Mouse (Mus musculus): Measurements from ENCODE around the gene Rpl19. TPM values are rescaled to one million over a fixed set of nuclear protein-coding genes. Genes with fewer than 3 reads are reported as not detected.
A peak's percentile ranks its signal among the peaks of the same experiment; 100 is the strongest.

Gene Rpl19
- polyA plus RNA-seq, 1 experiment from 2014 or later = 676 TPM

GRCm38 (mm10) chr11:98045596-98045995, 19.1 kb downstream of the Rpl19 start:
- H3K9ac ChIP-seq = no peak overlapping the region
- H3K36me3 ChIP-seq = no peaks in the 10 kb centered on the region
- H3K27ac ChIP-seq (replicated peaks) = no peak overlapping the region
- no peak for ATAC-seq (ENCODE audit: extremely low read depth, insufficient number of reproducible peaks, low FRiP score, low TSS enrichment)
- 59% methylated on average over 4 of the region's 4 CpGs for WGBS
- no peaks in the 10 kb centered on the region for H3K9me3 ChIP-seq
- no peak overlapping the region for H3K4me3 ChIP-seq
- H3K4me1 ChIP-seq = peaks cover 12% of the 10 kb centered on the region
- H3K4me2 ChIP-seq = no peak overlapping the region
- H3K27me3 ChIP-seq (replicated peaks) = peaks cover 33% of the 10 kb centered on the region

DNA sequence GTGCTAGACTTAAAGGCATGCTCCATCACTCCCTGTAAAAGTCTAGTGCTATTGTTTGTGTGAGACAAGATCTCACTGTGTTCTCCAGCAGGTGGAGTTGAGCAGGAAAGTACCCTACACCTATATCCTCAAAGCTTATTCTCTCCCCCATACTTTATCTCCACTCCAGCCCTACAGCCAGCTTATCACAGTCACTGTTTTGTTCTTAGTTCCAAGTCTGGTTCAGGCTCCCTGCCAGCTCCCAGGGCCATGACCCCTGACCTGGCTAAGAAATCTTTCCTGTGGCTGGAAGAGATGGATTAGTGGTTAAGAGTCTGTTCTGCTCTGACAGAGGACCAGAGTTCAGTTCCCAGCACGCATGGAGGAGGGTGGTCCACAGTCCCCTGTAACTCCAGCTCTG, 20.0 kb downstream of the Rpl19 start:
- Histone ChIP-seq H3K9ac (no peak overlapping the region), H3K27me3 (replicated peaks) (peaks cover 42% of the 10 kb centered on the region), H3K27ac (replicated peaks) (no peak overlapping the region), H3K4me2 (no peak overlapping the region), H3K4me1 (peaks cover 20% of the 10 kb centered on the region), H3K4me3 (no peak overlapping the region), H3K36me3 (no peaks in the 10 kb centered on the region), H3K9me3 (no peaks in the 10 kb centered on the region)
- 57% methylated on average over 1 of the region's 1 CpGs for WGBS
- ATAC-seq (ENCODE audit: extremely low read depth, insufficient number of reproducible peaks, low FRiP score, low TSS enrichment) = no peak

DNA sequence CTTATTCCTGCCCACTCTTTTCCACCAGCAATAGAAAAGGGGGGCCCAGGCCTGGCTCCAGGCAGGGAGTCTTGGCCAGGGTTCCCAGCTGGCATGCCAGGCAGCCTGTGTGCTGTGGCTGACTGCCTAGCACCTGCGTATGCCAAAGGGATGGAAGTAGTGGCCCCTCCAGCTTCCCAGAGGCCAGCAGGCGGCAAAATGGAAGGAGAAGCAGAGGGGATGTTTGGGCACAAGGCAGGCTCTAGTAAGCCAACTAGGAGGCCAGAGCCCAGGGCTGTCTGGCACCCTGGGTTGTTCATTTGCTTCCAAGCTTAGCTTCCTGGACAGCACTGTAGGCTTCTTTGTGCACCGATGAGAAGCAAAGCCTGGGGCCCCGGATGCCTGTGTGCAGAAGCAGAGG, 21.2 kb downstream of the Rpl19 start:
- no peaks in the 10 kb centered on the region for H3K9me3 ChIP-seq
- 76% methylated on average over 4 of the region's 4 CpGs for WGBS
- H3K27ac ChIP-seq (replicated peaks) = no peak overlapping the region
- peaks cover 55% of the 10 kb centered on the region for H3K27me3 ChIP-seq (replicated peaks)
- H3K9ac ChIP-seq = no peak overlapping the region
- no peak overlapping the region for H3K4me3 ChIP-seq
- H3K4me1 ChIP-seq = peaks cover 33% of the 10 kb centered on the region
- no peak overlapping the region for H3K4me2 ChIP-seq
- ATAC-seq (ENCODE audit: extremely low read depth, insufficient number of reproducible peaks, low FRiP score, low TSS enrichment) = no peak
- no peaks in the 10 kb centered on the region for H3K36me3 ChIP-seq

DNA sequence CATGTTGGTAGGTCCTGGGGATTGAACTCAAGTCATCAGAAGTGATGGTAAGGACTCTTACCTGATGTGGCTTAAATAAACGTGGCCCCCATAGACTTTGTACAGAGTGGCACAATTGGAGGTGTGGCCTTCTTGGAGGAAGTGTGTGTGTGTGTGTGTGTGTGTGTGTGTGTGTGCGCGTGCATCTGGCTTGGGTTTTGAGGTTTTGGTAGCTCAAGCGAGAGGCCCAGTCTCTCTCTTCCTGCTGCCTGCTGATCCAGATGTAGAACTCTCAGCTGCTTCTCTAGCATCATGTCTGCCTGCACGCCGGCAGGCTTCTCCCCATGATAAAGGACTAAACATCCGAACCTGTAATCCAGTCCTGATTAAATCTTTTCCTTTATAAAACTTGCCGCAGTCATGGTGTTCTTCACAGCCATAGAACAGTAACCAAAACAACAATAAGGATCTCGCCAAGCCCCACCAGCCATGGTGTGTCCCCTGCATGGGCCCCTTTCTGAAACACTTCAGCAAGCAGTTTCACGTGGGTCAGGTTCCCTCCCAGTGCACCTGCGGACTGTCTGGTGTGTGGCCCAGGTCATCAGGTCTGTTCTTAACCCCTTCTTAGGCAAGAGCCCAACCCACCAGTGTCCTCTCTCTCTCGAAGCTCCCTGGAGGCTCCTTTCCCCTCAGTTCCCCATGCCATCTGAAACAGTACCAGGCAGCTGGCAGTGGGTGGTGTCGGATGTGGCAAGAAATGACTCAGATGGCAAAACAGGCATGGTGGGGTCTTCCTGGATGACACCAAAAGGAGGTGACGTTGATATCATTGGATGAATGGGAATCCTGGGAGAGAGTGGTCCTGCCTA, 23.4 kb downstream of the Rpl19 start:
- no peak for ATAC-seq (ENCODE audit: extremely low read depth, insufficient number of reproducible peaks, low FRiP score, low TSS enrichment)
- no peak overlapping the region for H3K27ac ChIP-seq (replicated peaks)
- H3K27me3 ChIP-seq (replicated peaks) = peaks cover 73% of the 10 kb centered on the region
- no peaks in the 10 kb centered on the region for H3K36me3 ChIP-seq
- no peak overlapping the region for H3K9ac ChIP-seq
- H3K9me3 ChIP-seq = no peaks in the 10 kb centered on the region
- 71% methylated on average over 14 of the region's 14 CpGs for WGBS
- H3K4me2 ChIP-seq = no peak overlapping the region
- peaks cover 33% of the 10 kb centered on the region for H3K4me1 ChIP-seq
- H3K4me3 ChIP-seq = no peak overlapping the region

GRCm38 (mm10) chr11:98050520-98050815, 24.0 kb downstream of the Rpl19 start:
- H3K4me1 ChIP-seq = peaks cover 33% of the 10 kb centered on the region
- no peaks in the 10 kb centered on the region for H3K9me3 ChIP-seq
- no peak overlapping the region for H3K9ac ChIP-seq
- H3K4me3 ChIP-seq = no peak overlapping the region
- no peak overlapping the region for H3K4me2 ChIP-seq
- H3K36me3 ChIP-seq = no peaks in the 10 kb centered on the region
- no peak for ATAC-seq (ENCODE audit: extremely low read depth, insufficient number of reproducible peaks, low FRiP score, low TSS enrichment)
- WGBS = 15% methylated on average over 2 of the region's 2 CpGs
- H3K27ac ChIP-seq (replicated peaks) = no peak overlapping the region
- peaks cover 79% of the 10 kb centered on the region for H3K27me3 ChIP-seq (replicated peaks)

DNA sequence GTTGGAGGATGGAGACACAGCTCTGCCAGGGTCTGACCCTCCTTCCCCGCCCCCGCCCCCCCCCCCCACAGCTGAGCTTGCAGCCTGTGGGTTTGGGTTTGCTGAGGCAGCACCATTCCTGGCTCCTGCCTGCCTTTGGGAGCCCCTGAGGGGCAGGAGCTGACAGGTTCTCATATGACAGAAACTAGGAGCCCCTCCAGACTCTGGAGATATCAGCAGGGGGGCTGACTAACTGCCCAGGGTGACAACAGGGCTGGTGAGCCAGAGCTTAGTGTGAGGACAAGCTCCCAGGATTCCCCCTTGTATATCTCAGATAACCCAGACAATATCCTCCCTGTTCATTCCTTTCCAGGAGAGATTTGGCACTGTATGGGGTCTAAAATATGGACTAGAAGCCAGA, 24.4 kb downstream of the Rpl19 start:
- H3K4me1 ChIP-seq = peaks cover 33% of the 10 kb centered on the region
- no peak overlapping the region for H3K4me3 ChIP-seq
- no peak overlapping the region for H3K9ac ChIP-seq
- H3K27ac ChIP-seq (replicated peaks) = no peak overlapping the region
- no peaks in the 10 kb centered on the region for H3K36me3 ChIP-seq
- H3K4me2 ChIP-seq = peak overlapping the region; percentile 69
- H3K9me3 ChIP-seq = no peaks in the 10 kb centered on the region
- 29% methylated on average over 2 of the region's 2 CpGs for WGBS
- H3K27me3 ChIP-seq (replicated peaks) = peaks cover 84% of the 10 kb centered on the region
- no peak for ATAC-seq (ENCODE audit: extremely low read depth, insufficient number of reproducible peaks, low FRiP score, low TSS enrichment)

- Histone ChIP-seq H3K4me3 (peak overlapping the region; percentile 56), H3K4me1 (peaks cover 28% of the 10 kb centered on the region), H3K27me3 (replicated peaks) (peaks cover 87% of the 10 kb centered on the region), H3K4me2 (peak overlapping the region; percentile 69), H3K9ac (no peak overlapping the region), H3K36me3 (no peaks in the 10 kb centered on the region), H3K27ac (replicated peaks) (no peak overlapping the region), H3K9me3 (no peaks in the 10 kb centered on the region)
- no peak for ATAC-seq (ENCODE audit: extremely low read depth, insufficient number of reproducible peaks, low FRiP score, low TSS enrichment)
- WGBS = 4% methylated on average over 12 of the region's 12 CpGs
Measured at GRCm38 (mm10) chr11:98051611-98052128, 25.2 kb downstream of the Rpl19 start.

DNA sequence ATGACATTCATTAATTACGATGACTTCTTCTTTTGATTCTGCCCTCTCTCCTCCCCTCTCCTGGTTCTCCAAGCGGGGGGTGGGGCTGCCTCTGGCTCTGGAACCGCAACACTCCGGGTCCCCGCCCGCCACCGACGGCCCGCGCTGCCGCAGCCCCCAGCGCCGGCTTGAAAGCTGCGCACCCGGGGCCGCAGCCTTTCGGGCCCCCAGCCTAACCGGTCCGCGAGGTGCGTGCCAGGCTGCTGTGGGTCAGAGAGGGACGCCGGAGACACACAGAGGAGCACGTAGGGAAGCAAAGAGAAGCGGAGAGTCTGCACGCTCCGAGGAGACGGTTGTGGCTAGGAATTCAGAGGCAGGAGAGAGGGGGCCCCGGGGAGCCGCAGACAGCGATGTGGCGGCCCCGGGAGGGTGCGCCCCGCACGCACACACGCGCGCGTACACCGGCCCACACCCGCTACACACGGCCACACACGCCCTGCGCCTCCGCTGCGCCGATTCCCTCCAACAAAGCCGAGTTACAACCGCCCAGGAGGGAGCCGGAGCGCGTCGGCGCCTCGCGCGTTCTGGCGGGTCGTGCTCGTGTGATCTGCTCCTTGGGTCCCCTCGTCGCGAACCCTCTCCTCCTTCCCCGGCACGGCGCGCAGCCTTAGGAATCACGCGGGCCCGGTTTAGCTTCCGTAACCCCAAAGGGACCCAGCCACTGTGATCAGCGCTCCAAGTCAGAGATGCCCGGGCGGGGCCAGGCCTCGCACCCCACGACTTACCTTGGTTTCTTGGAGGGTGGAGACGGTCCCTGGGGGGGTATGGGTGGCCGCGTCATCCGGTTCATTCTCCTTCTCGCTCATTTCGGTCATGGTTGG, 25.8 kb downstream of the Rpl19 start:
- 1% methylated on average over 82 of the region's 83 CpGs for WGBS
- Histone ChIP-seq H3K27ac (replicated peaks) (no peak overlapping the region), H3K4me1 (peaks cover 32% of the 10 kb centered on the region), H3K9me3 (no peaks in the 10 kb centered on the region), H3K9ac (peak overlapping the region; percentile 70), H3K4me2 (peak overlapping the region; percentile 69), H3K27me3 (replicated peaks) (peaks cover 90% of the 10 kb centered on the region), H3K4me3 (peak overlapping the region; percentile 56), H3K36me3 (no peaks in the 10 kb centered on the region)
- no peak; the same call in 1 of the 2 replicates for ATAC-seq (ENCODE audit: extremely low read depth, insufficient number of reproducible peaks, low FRiP score, low TSS enrichment)

DNA sequence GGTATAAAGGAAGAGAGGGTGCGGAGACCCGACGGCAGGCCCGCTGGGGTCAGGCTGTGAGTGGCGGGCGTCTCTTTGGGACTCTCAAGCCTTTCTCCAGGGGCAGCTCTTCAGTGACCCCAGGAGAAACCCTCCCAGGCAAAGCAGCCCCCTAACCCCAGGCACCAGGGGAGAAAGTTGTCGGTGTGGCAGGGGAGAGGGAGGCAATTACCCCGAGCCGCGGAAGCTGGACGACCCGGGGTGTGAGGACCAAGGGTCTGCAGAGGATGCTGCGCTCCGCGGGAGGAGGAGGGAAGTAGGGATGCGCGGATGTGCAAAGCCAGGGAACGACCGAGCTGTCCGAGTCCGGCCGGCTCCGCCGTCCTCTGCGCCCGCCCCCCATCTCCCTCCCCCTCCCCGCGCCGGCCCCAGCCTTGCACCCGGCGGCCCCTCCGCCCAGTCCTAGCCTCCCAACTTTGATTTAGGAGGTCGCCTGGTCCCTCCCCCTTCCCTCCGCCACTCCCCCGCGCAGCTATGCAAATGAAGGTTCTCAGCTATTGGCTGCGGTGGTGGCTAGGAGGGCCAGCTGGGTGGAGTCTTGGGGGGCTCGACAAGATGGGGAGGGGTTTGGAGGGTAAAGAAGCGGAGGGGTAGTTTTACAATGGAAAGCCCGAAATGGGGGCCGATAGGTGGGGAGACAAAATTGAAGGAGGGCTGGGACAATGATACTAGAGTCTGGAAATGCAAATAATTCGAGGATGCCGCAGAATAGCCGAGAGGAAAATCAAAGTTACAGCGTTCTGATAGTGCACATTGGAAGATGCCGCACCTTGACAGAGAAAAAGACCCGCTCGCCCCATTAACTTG, 26.7 kb downstream of the Rpl19 start, which contains the start of gene Stac2:
TSS of gene Stac2 (minus strand) at position 474 of the 846 bp plus-strand sequence.
- ATAC-seq (ENCODE audit: extremely low read depth, insufficient number of reproducible peaks, low FRiP score, low TSS enrichment) = peak; percentile 15; the same call in 1 of the 2 replicates
- Histone ChIP-seq H3K27ac (replicated peaks) (no peak within 1 kb of the TSS), H3K4me1 (peaks cover 39% of the 10 kb centered on the region), H3K9ac (peak within 1 kb of the TSS; percentile 70), H3K27me3 (replicated peaks) (peaks cover 82% of the 10 kb centered on the region), H3K4me3 (peak within 1 kb of the TSS; percentile 56), H3K4me2 (peak within 1 kb of the TSS; percentile 69), H3K36me3 (no peaks in the 10 kb centered on the region), H3K9me3 (no peaks in the 10 kb centered on the region)
- WGBS = 2% methylated on average over 43 of the region's 48 CpGs

DNA sequence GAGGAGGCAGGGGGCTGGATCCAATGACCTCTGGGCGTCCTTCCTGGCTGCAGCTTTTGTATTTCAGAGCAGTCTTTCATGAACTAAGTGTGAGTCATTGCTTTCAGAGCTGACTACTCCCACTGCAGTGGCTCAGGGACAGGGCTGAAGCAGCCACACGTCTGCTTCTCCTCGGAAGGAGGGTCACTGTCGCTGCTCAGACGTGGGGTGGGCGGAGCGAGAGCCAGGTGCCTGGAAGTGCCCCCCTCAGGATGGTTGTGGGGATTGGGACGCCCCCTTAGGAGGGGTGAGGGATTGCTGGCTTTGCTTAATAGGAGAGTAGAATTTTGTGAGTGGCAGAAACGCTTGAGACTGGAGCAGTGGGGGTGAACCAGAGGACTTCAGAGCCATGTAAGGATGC, 31.0 kb downstream of the Rpl19 start:
- Histone ChIP-seq H3K9ac (peak overlapping the region; percentile 70; the same call in 1 of the 2 replicates), H3K4me3 (no peak overlapping the region)
- ATAC-seq (ENCODE audit: extremely low read depth, insufficient number of reproducible peaks, low FRiP score, low TSS enrichment) = no peak

More for the DNA sequence above, 31.0 kb downstream of the Rpl19 start:
- Histone ChIP-seq H3K36me3 (no peaks in the 10 kb centered on the region), H3K9me3 (no peaks in the 10 kb centered on the region), H3K4me1 (peaks cover 31% of the 10 kb centered on the region), H3K27me3 (replicated peaks) (peaks cover 54% of the 10 kb centered on the region), H3K27ac (replicated peaks) (peak overlapping the region; percentile 57), H3K4me2 (peak overlapping the region; percentile 50)
- 16% methylated on average over 9 of the region's 9 CpGs for WGBS
